Mouse (Mus musculus) mesoderm, embryonic 11.5 days (tissue): Measurements from ENCODE around the gene Map4k1.

ENCODE experiments used
- DNase-seq: peaks from one replicate; pipeline ENCODE4 v3.0.0-alpha.2; 2012; ENCODE audit warnings: low read depth, low spot score

Map4k1 gene

DNA sequence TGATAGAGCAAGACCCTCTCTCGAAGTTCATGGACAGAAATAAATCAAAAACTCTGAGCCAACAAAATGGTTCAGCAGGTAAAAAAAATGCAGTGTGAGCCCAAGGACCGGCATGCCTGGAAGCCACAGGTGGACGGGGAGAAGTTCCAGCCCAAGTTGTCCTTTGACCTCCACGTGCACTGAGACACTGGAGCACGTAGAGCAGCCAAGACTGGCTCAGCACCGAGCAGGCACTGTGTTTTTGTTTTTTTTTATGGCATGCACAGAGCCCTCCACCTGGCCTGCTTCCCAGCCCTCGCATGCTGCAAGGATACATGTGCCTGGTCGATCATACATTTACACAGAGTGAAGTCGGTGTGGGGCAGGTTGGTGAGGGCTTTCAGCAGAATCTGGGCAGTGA lies 4.3 kb upstream of the Map4k1 start:
- no peak for DNase-seq

DNA sequence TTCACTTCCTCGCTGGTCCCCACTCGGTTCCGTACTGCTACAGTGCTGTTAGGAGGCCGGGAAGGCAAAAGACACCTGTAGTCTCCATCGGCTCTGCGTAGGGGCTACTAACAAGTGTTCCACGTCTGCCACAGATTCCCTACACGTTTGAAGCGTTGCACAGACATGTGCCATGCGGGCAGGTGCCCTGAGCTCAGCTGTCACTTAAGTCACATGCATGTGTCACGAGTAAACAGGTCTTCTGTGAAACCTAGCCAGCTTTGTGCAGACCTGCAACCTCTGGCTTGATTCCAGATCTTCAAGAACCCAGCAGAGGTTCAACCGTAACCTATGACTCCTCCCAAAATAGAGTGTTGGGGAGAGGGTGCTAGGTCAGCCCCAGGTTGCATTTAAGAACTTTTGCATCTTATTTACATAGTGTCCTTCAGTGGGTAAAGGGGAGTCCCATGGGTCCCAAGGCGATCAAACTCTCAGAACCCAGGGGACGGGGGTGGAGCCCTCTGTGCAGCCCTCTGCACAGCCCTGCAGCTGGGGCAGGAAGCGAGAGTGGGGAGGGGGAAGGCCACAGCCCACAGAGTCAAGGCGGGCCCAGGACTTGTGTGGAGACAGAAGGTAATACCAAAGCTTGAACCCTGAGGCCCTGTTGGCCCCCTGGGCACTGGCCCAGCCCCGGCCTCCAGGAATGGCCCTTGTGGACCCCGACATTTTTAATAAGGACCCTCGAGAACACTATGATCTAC lies 594 bp downstream of the Map4k1 start:
- DNase-seq = no peak

DNA sequence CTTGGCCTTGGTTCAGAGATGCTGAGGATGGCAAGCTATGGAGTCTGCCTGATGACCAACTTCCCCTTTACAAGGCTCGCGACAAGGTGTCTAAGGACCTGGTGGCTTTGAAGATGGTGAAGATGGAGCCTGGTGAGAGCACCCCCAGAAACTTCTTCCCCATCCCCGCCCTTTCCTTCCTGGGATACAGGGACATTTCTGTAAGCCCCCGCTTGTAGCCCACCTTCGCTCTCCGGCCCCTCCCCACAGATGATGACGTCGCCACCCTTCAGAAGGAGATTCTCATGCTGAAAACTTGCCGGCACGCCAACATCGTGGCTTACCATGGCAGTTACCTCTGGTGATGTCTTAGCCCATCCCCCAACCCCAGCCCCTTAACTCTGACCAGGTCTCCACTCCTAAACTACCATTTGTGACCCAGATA lies 1.3 kb downstream of the Map4k1 start:
- no peak for DNase-seq

DNA sequence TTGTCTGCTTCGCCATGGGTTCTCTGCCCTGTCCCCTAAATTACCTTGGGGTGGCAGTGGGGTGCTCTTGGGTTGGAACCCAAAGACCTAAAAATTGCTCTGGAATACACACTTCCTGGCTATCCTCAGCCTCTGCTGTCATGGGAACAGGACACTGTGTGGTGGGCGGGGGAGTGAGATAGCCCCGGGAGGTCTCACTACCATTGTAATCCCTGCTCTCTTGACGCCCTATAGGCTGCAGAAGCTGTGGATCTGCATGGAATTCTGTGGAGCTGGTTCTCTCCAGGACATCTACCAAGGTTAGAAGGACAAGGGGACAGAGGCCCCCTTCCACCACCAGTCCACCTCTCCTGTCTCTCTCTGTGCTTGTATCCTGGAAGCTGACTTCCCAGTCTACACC lies 2.0 kb downstream of the Map4k1 start:
- DNase-seq = no peak

DNA sequence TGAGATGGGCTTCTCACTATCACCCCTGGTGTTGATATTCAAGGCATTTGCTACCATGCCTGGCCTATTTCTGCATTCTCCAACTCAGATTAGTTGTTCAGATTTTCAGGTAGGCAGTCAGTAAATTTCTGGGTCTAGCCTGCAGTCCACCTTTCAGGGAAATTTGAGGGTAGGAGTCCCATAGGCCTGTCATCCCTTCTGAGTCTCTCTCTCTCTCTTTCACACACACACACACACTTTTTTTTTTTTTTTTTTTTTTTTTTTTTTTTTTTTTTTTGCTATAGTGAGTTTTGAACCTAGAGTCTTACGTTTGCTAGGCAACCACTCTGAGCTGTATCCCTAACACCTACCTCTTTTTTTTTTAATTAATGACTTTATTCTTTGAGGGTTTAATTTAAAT lies 2.6 kb downstream of the Map4k1 start:
- no peak for DNase-seq

DNA sequence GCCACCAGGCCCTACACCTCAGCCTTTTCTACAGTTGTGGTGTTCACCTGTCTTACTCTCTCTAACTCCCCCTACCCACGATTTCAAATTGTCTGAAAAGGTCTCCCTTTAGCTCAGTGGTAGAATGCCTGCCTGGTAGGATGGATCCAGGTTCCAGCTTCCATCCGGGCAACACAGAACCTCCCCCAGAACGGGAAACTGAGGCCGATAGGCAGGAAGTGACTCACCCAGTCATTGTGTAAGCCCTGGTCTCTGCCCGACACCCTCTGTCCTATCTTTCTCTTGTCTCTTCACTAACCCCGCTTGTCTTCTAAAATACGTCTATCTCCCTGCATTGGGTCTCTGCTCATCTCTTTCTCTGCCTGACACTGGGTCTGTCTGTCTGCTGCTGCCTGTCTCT lies 3.4 kb downstream of the Map4k1 start:
- no peak for DNase-seq

DNA sequence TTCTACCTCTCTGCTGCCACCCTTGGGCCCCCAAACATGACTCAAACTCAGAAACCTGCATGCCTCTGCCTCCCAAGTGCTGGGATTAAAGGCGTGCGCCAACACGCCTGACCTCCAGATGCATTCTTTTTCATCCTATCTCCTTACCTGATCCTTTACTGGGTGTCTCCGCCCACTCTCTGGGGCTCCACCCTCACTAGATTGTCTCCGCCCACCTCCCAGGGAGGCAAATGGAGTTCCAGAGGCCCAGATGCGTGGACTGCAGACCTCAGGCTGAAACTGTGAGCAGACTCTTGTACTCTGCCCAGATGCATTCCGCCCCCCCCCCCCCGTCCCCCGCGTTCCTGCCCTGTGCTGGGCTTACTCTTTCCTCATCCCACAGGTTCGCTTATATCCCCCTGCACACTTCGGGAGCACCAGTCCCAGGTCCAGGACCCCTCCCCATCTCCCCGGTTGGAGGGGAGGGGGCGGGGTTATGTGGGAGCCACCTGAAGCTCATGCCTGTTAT lies 9.0 kb downstream of the Map4k1 start:
- no peak for DNase-seq

DNA sequence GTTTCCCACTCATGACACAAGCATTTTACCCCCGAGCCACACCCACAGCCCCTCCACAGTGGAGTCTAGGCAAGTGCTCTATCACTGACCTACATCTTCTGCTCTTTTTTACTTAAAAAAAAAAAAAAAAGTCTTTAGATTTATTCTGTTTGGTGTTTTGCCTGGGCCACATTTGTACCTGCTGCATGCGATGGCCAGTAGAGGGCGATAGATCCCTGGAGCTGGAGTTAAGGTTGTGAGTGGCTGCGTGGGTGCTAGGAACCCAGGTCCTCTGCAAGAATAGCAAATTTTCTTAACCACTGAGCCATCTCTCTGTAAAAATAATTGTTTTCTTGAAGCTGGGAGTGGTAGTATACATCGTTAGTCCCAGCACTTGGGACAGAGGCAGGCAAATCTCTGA lies 9.8 kb downstream of the Map4k1 start:
- no peak for DNase-seq

DNA sequence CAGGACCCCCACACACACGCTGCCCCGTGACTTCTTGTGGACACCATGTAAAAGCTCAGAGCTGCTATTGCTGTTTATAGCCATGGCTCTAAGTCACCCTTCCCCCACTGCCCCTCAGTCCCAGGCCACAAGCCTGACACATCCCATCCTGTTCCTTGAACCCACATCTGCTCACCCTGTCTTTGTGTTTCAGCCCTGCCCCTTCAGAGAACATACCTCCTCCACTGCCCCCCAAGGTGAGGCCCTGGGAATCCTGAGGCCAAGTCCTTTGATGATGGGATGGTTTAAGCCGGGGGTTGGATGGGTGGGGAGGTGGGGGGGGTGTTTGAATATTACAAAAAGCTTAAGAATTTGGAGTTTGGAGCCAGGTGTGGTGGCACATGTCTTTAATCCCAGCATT lies 11.1 kb downstream of the Map4k1 start:
- DNase-seq = no peak

DNA sequence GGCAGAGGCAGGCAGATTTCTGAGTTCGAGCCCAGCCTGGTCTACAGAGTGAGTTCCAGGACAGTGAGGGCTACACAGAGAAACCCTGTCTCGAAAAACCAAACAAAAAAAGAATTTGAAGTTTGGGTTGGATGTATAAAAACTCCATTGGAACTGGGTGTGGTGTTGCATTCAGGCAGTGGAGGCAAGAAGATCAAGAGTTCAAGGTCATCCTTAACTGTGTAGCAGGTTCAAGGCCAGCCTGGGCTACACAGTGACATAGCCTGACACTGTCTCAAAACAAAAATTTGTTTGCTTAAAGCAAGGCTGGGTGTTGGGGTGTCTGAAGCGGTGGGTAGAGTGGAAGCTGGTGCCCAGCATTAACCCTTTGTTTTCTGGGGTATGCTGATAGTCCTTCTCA lies 11.6 kb downstream of the Map4k1 start:
- DNase-seq = no peak

DNA sequence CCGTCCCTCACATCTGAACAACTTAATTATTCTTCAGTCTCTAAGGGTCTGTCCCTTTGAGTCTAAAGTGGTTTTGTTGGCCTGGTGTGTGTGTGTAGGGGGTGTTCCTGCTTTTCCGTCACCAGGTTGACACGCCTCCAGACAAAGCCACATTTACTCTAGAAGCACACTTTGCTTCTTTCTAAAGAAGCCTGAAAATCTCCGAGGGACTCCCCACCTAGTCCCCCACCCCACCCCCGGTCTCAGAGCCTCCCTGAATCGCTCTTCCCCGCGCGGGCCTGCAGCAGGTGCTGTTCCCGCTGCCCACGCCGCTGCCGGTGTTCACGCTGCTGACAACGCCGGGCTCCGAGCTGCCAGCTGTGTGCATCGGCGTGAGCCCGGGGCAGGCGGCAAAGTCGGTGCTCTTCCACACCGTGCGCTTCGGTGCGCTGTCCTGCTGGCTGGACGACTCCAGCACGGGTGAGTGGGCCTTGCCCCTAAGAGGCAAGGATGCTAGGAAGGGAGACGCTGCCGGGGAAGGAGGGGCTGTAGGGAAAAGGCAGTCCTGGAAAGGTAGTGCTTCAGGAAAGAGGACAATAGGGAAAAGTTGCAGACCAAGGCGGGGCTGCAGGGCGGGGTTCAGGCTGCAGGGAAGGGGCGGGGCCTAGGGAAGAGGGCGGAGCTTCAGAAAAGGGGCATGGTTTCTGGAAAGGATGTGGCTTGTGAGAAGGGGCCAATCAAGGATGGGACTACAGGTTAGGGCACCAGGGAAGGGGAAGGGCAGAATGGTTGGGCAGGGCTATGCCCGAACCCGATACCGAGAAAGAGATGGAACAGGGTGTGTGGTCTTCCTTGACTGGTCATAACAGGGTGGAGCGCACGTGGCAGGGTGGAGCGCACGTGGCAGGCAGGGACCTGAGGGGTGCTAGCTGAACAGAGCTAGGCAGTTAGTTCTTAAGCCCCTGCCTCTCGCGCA lies 19.1 kb downstream of the Map4k1 start:
- DNase-seq = peak; percentile 84

DNA sequence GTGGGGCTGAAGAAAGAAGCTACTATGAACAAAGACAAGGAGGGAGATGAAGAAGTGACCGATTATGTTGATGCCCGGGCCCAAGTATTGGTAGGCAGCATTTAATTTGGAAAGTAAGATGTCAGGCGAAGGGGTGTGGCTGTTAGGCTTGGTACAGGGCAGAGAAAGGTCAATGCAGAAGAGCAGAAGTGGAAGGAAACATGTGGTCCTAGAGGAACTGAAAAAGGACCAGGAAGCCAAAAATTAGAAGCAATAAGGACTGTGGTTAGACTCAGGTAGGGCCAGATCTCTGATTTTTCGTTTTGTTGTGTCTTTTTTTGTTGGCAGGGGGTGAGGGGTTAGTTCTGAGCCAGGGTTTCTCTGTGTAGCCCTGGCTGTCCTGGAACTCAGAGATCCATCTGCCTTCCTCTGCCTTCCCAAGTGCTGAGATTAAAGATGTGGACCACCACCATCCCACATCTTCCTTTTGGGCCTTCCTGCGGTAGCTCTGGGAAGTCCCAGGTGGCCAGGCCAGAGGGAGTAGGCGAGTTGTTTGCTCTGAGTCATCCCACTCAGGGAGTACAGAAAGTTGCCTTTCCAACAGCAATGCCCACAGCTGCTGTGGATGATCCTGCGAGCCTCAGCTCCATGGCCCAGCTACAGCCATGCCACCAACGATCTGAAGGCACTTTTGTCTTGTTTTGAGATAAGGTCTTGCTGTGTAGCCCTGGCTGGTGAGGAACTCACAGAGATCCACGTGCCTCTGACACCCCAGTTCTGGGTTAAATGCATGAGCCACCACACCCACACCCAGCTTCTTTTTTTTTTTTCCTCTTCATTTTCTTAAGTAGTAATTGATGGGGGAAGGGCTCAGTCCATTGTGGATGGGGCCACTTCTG lies 25.6 kb downstream of the Map4k1 start:
- no peak for DNase-seq

DNA sequence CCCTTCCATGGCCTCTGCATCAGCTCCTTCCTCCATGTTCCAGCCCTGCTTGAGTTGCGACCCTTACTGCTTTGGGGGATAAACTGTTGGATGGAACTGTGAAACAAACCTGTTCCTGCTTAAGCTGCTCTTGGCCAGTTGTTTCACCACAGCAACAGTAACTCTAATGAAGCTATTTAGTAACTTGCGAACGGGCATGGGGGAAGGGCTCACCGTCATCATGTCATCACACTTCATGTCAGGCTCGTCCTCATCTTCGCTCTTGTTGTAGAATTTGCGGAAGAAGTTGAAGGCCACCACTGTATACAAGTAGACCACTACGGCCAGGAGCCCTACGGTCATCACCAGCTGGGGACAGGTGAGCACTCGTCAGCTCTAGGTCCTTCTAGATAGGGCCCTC lies 26.3 kb downstream of the Map4k1 start:
- DNase-seq = no peak

DNA sequence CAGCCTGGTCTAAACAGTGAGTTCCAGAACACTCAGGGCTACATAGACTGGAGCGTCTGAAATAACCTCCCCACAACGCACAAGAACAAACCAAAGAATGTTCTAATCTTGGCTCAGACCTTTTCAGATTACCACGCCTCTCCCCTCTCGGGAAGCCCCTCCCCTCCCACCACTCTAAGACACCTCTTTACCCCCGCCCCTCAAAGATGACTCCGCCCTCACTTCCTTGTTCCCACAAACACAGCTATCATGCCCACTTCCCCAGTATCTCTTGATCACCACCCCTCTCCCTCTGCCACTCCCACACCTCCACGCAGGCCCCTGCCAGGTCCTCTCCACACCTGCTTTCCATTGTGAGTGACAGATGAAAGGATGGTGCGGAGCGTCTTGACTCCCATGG lies 26.9 kb downstream of the Map4k1 start:
- DNase-seq = no peak

DNA sequence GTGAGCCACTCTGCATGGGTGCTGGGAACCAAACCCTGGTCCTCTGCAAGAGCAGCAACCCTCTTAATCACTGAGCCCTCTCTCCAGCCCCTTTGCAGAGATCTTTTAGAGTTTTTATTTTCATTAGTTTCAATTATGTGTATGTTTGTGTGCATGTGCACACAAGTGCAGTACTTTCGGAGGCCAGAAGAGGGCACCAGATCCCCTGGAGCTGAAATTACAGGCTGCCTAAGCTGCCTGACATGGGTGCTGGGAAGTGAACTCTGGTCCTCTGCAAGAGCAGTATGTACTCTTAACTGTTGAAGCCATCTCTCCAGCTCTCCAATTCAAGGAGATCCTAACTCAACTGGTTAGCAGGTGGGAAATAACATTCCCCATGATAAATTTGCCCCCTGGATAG lies 33.1 kb downstream of the Map4k1 start:
- no peak for DNase-seq

DNA sequence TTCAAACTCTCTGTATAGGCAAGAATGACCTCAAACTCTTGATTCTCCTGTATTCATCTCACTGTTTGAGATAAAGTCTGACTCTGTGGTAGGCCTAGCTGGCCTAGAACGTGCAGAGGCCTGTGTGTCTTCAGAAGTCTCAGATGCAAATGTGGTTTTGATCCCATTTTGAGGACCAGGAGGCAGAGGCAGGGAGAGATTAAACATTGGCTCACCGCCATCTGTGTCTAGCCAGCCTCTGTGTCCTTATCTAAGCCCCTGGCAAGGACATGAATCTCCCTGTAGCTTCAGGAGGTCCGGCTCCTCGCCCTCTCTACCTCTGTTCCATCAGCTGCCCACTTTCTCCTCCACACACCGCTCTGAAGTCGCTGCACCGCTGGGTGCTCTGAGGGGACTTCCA lies 34.6 kb downstream of the Map4k1 start:
- no peak for DNase-seq

DNA sequence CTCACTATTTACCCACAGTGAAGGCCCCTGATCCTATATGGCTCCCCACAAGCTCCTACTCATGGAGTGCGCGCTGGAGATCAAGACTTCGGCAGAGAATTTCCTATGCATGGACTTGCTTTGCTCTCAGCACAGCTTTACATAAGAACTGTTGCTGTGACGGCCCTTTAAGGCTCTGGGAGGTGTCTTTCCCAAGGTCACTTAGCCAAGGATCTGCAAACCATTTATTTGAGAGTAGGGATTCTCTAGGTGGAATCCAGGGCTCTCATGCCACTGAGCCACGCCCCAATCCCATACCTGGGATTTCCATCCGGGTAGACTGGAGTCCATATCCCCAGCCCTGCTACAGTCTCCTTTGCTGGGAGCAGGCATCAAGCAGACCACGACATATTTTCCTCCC lies 35.4 kb downstream of the Map4k1 start:
- DNase-seq = no peak

DNA sequence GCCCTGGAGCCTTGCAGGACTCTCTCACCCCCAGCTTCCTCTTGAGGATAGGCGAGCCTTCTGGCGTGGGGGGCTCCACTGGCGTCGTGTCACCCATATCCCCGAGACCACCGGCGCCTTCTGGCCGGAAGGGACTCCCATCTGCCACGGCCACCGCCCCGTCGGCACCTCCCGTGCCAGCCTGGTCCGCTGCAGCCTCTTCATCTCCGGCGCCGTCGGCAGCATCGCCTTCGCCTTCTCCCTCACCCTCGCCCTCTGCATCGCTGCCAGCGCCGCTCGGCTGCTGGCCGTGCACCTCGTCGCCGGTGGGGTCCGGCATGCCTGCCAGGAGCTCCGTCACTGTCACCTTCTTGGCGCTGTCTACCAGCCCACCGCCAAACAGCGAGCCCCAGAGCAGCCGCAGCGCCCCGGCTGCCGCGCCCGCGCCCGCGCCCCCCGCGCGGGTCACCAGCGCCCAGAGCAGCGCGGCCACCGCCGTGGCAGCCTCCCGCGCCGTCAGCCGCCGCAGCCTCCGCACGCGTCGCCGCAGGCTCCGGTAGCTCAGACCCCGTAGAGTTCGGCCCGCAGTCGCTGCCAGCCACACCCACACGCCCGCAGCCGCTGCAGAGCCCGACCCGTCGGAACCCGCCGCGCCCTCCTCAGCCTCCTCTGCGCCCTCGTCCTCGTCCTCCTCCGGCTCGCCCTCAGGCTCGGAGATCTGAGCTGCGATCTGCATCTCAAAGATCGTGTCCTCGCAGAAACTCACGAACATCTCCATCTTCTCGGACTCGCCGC lies 37.8 kb downstream of the Map4k1 start:
- DNase-seq = no peak

DNA sequence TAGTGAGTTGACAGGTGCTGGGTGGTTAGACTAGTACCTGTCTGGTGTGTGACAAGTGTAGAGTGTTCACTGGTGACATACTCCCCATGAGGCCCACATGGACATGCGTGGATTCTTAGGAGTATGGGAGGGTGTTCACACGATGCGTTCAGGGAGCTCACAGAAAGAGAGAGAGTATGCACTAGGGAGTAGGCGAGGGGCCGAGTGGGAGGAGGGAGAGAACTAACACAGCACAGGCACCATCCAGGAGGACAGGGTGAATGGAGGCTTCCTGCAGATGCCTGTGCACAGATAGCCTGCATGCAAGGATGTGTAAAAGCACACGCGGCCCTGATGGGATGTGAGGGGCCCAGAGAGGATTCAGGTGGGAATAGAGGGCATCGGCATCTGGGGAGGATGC lies 40.6 kb downstream of the Map4k1 start:
- DNase-seq = no peak

DNA sequence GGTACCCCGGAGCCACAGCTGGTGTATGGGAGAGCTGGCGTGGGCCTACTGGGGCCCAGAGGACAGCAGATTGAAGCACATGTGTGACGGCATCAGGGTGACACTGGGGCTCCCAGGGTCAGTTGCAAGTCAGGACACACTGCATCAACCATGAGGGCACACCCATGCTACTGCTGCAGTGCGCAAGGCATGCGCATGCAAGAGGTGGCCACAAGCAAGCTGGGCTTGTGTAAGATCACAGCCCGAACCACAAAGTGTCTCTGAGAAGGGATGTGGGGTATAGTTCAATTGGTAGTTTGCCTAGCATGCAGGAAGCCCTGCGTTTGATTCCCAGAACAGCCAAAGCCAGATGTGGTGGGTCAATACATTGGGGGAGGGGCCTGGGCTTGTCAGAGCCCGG lies 41.7 kb downstream of the Map4k1 start:
- DNase-seq = no peak

DNA sequence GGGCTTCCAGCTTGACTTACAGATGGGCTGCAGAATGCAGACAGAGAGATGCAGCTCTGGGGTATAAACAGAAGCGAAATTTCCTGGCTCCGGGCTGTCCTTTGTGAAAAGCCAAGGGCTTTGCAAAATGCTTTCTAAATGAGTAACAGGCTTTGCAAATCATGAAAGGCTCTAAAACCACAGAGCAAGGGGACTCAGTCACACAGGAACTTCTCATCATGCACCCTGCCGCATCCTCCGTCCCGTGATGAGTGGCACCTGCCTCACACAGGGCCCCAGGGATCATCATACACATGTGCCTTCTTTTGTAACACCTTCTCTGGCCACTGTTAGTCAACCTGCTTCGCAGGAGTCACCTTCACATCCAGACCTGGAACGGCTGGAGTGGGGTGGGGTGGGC lies 43.7 kb downstream of the Map4k1 start:
- DNase-seq = no peak
